Mouse (Mus musculus) retina, embryonic 14.5 days (tissue): ENCODE measurements around the gene Retreg1.

Experiments
- DNase-seq: peaks from one replicate; pipeline ENCODE4 v3.0.0-alpha.2; 2015; ENCODE audit warnings: low spot score

The Retreg1 gene

GRCm38 (mm10) chr15:25919995-25920394, 77.0 kb downstream of the Retreg1 start:
- DNase-seq = no peak

- DNase-seq = no peak
Observed at GRCm38 (mm10) chr15:25920886-25921285, 77.9 kb downstream of the Retreg1 start.

GRCm38 (mm10) chr15:25922007-25922406, 79.0 kb downstream of the Retreg1 start:
- no peak for DNase-seq

- peak; percentile 28 for DNase-seq
Observed at GRCm38 (mm10) chr15:25923916-25924315, 80.9 kb downstream of the Retreg1 start.

- no peak for DNase-seq
Observed at GRCm38 (mm10) chr15:25926171-25926570, 83.2 kb downstream of the Retreg1 start.

- no peak for DNase-seq
Observed at GRCm38 (mm10) chr15:25927106-25927505, 84.1 kb downstream of the Retreg1 start.

- no peak for DNase-seq
Observed at GRCm38 (mm10) chr15:25928001-25928400, 85.0 kb downstream of the Retreg1 start.

- no peak for DNase-seq
Observed at GRCm38 (mm10) chr15:25928831-25929230, 85.9 kb downstream of the Retreg1 start.

- DNase-seq = no peak
Observed at GRCm38 (mm10) chr15:25929518-25929917, 86.5 kb downstream of the Retreg1 start.

GRCm38 (mm10) chr15:25929936-25930335, 87.0 kb downstream of the Retreg1 start:
- no peak for DNase-seq

- DNase-seq = no peak
Observed at GRCm38 (mm10) chr15:25930657-25931056, 87.7 kb downstream of the Retreg1 start.

GRCm38 (mm10) chr15:25932497-25932896, 89.5 kb downstream of the Retreg1 start:
- DNase-seq = no peak

GRCm38 (mm10) chr15:25932937-25933684, 90.1 kb downstream of the Retreg1 start:
- DNase-seq = no peak

- DNase-seq = no peak
Observed at GRCm38 (mm10) chr15:25933685-25934108, 90.7 kb downstream of the Retreg1 start.

GRCm38 (mm10) chr15:25934411-25934810, 91.4 kb downstream of the Retreg1 start:
- no peak for DNase-seq

GRCm38 (mm10) chr15:25938496-25938895, 95.5 kb downstream of the Retreg1 start:
- no peak for DNase-seq

- no peak for DNase-seq
Observed at GRCm38 (mm10) chr15:25940397-25941377, 97.7 kb downstream of the Retreg1 start.

- DNase-seq = no peak
Observed at GRCm38 (mm10) chr15:25941514-25941913, 98.5 kb downstream of the Retreg1 start.

GRCm38 (mm10) chr15:25942415-25942814, 99.4 kb downstream of the Retreg1 start:
- no peak for DNase-seq

GRCm38 (mm10) chr15:25943386-25944137, 100.6 kb downstream of the Retreg1 start:
- no peak for DNase-seq

- no peak for DNase-seq
Observed at GRCm38 (mm10) chr15:25945224-25945623, 102.2 kb downstream of the Retreg1 start.

- no peak for DNase-seq
Observed at GRCm38 (mm10) chr15:25946482-25946881, 103.5 kb downstream of the Retreg1 start.
